Comparison of ENCODE assay signal across 18 mouse cellular contexts in genomic region chr6:34899127-34899526, GRCm38 (mm10). TPM values are rescaled to one million over a fixed set of nuclear protein-coding genes. Genes with fewer than 3 reads are reported as not detected.
DNase-seq lines count a peak whose midpoint lies in the region; ATAC-seq and TF ChIP-seq lines count a peak whose summit lies in the region.
"Had no signal": no experiment of that assay in that cellular context is flagged by ENCODE, and none has a peak within 500 bp of the region (broad histone marks: within the 10 kb centered on the region; RNA-seq: fewer than 3 reads in every experiment).

No protein-coding gene starts in this region.

- no peaks in the 10 kb centered on the region for H3K4me1 ChIP-seq in kidney, postnatal 0 days (replicated peaks; ENCODE audit: insufficient read depth, low read length)
- peaks cover 23% of the 10 kb centered on the region for H3K4me1 ChIP-seq in liver, postnatal 0 days (ENCODE audit: insufficient read depth)
- peaks cover 3% of the 10 kb centered on the region; the same call in 1 of the 2 replicates for H3K4me1 ChIP-seq in hindbrain, embryonic 16.5 days (ENCODE audit: control insufficient read depth, insufficient read depth, low read depth, low read length)
- H3K4me1 ChIP-seq: embryonic facial prominence, embryonic 12.5 days; limb, embryonic 15.5 days; neural tube, embryonic 15.5 days had no signal

- WGBS in kidney, postnatal 0 days = 92% methylated on average over 2 of the region's 2 CpGs
- 43% methylated on average over 2 of the region's 2 CpGs for WGBS in liver, postnatal 0 days (ENCODE audit: insufficient replicate concordance)
- WGBS in hindbrain, embryonic 16.5 days = 92% methylated on average over 2 of the region's 2 CpGs

- TF ChIP-seq EP300 in liver, postnatal 0 days (IDR thresholded peaks at IDR 0.05; ENCODE audit: low read depth) = no peak

- no peak overlapping the region for H3K4me3 ChIP-seq in kidney, postnatal 0 days (replicated peaks; ENCODE audit: low read depth, low read length)
- H3K4me3 ChIP-seq in liver, postnatal 0 days (ENCODE audit: low read depth, low read length) = no peak overlapping the region
- no peak overlapping the region for H3K4me3 ChIP-seq in hindbrain, embryonic 16.5 days (ENCODE audit: low read length)
- H3K4me3 ChIP-seq: embryonic facial prominence, embryonic 12.5 days; forebrain, embryonic 10.5 days; heart, adult 2 months; limb, embryonic 15.5 days; neural tube, embryonic 15.5 days had no signal

- no peak overlapping the region for H3K27ac ChIP-seq in kidney, postnatal 0 days
- no peak overlapping the region for H3K27ac ChIP-seq in liver, postnatal 0 days (ENCODE audit: low read depth)
- H3K27ac ChIP-seq in hindbrain, embryonic 16.5 days (ENCODE audit: low read depth, low read length) = no peak overlapping the region
- H3K27ac ChIP-seq: embryonic facial prominence, embryonic 12.5 days; forebrain, embryonic 10.5 days; heart, adult 2 months; limb, embryonic 15.5 days; neural tube, embryonic 15.5 days had no signal

- ATAC-seq in kidney, postnatal 0 days (replicated peaks; ENCODE audit: low FRiP score, low read depth) = peak; percentile 55; the same call in 1 of the 2 replicates
- peak; percentile 74 for ATAC-seq in liver, postnatal 0 days
- no peak for ATAC-seq in hindbrain, embryonic 16.5 days
- no peak for ATAC-seq in activated CD4-positive, CD25-positive, alpha-beta regulatory T cell, adult 4 months

- H3K4me2 ChIP-seq in kidney, postnatal 0 days (ENCODE audit: low read length) = no peak overlapping the region
- no peak overlapping the region for H3K4me2 ChIP-seq in liver, postnatal 0 days (ENCODE audit: low read depth, low read length)
- no peak overlapping the region for H3K4me2 ChIP-seq in hindbrain, embryonic 16.5 days (ENCODE audit: low read length)
- H3K4me2 ChIP-seq: embryonic facial prominence, embryonic 12.5 days; limb, embryonic 15.5 days; neural tube, embryonic 15.5 days had no signal

- no peak overlapping the region for H3K9ac ChIP-seq in kidney, postnatal 0 days (ENCODE audit: low read depth, low read length)
- no peak overlapping the region for H3K9ac ChIP-seq in liver, postnatal 0 days (replicated peaks)
- no peak overlapping the region for H3K9ac ChIP-seq in hindbrain, embryonic 16.5 days (ENCODE audit: low read depth, low read length)
- H3K9ac ChIP-seq: embryonic facial prominence, embryonic 12.5 days; limb, embryonic 15.5 days; neural tube, embryonic 15.5 days had no signal

- no peaks in the 10 kb centered on the region for H3K27me3 ChIP-seq in kidney, postnatal 0 days (ENCODE audit: insufficient read depth, low read length)
- H3K27me3 ChIP-seq in liver, postnatal 0 days (ENCODE audit: insufficient read depth, low read length) = no peaks in the 10 kb centered on the region
- no peaks in the 10 kb centered on the region for H3K27me3 ChIP-seq in hindbrain, embryonic 16.5 days (replicated peaks; ENCODE audit: control insufficient read depth, insufficient read depth, low read length)
- H3K27me3 ChIP-seq: embryonic facial prominence, embryonic 12.5 days; limb, embryonic 15.5 days; neural tube, embryonic 15.5 days had no signal

- intact Hi-C loops in heart, postnatal 36 days (cut with DNase I) = no loop called here

- H3K9me3 ChIP-seq in kidney, postnatal 0 days (replicated peaks; ENCODE audit: low read length) = no peaks in the 10 kb centered on the region
- no peaks in the 10 kb centered on the region for H3K9me3 ChIP-seq in liver, postnatal 0 days (ENCODE audit: low read length)
- no peaks in the 10 kb centered on the region for H3K9me3 ChIP-seq in hindbrain, embryonic 16.5 days (ENCODE audit: control insufficient read depth, low read length)
- H3K9me3 ChIP-seq: embryonic facial prominence, embryonic 12.5 days; forebrain, embryonic 10.5 days; G1E; limb, embryonic 15.5 days; neural tube, embryonic 15.5 days had no signal

- no peak for TF ChIP-seq CTCF in kidney, postnatal 0 days (IDR thresholded peaks at IDR 0.05; ENCODE audit: low read depth)
- no peak for TF ChIP-seq CTCF in liver, postnatal 0 days (IDR thresholded peaks at IDR 0.05; ENCODE audit: low read depth)

- peaks cover 50% of the 10 kb centered on the region for H3K36me3 ChIP-seq in kidney, postnatal 0 days (ENCODE audit: insufficient read depth, low read length)
- peaks cover 53% of the 10 kb centered on the region for H3K36me3 ChIP-seq in liver, postnatal 0 days (replicated peaks; ENCODE audit: insufficient read depth, low read length)
- peaks cover 28% of the 10 kb centered on the region for H3K36me3 ChIP-seq in hindbrain, embryonic 16.5 days (ENCODE audit: control insufficient read depth, insufficient read depth, low read length)

- peak; percentile 88 for DNase-seq in heart, adult 11 months
- DNase-seq in heart, postnatal 36 days = no peak
- DNase-seq in kidney, adult 8-10 months = peak; percentile 75 to 82
- no peak for DNase-seq in kidney, postnatal 4 days
- no peak for DNase-seq in kidney, postnatal 0 days (ENCODE audit: low spot score)
- DNase-seq in liver, postnatal 0 days = peak; percentile 48
- DNase-seq: B cell, adult 2 months; cerebellum, postnatal 14 days; thymus, adult 2 months had no signal

RNA-seq across cellular contexts. Expression of gene Wdr91, which starts 11.5 kb away (rescaled TPM):
- 10 to 100 TPM; 11.4 to 15.5 TPM for total RNA-seq in heart, postnatal 36 days (2021)
- 10.2 and 10.6 TPM in 2 replicates for polyA plus RNA-seq in kidney, postnatal 0 days (2015; fragmentation: Nextera tagmentation; extraction: Ambion mirVana)
- polyA plus RNA-seq in liver, postnatal 0 days (2015; fragmentation: Nextera tagmentation; extraction: Ambion mirVana) = 5.5 and 5.7 TPM in 2 replicates
- polyA plus RNA-seq in hindbrain, embryonic 16.5 days (2015; fragmentation: Nextera tagmentation; extraction: Ambion mirVana) = 13.9 and 14.8 TPM in 2 replicates
- polyA plus RNA-seq in activated CD4-positive, CD25-positive, alpha-beta regulatory T cell, adult 4 months (2017; shearing (Covaris generic)) = 10 to 100 TPM; 17.8 to 22.1 TPM

RNA-seq across cellular contexts. Expression of gene Stra8, which starts 20.8 kb away (rescaled TPM):
- total RNA-seq in heart, postnatal 36 days (2021) = not detected
- not detected in 2 replicates for polyA plus RNA-seq in kidney, postnatal 0 days (2015; fragmentation: Nextera tagmentation; extraction: Ambion mirVana)
- polyA plus RNA-seq in liver, postnatal 0 days (2015; fragmentation: Nextera tagmentation; extraction: Ambion mirVana) = not detected in 2 replicates
- not detected in 2 replicates for polyA plus RNA-seq in hindbrain, embryonic 16.5 days (2015; fragmentation: Nextera tagmentation; extraction: Ambion mirVana)
- under 1 TPM in 1 of 2 experiments, not detected in 1; 0.28 TPM for polyA plus RNA-seq in activated CD4-positive, CD25-positive, alpha-beta regulatory T cell, adult 4 months (2017; shearing (Covaris generic))
- total RNA-seq: heart, adult 2 months; monocyte, adult 5-6 weeks had no signal
- polyA plus RNA-seq: embryonic facial prominence, embryonic 12.5 days; forebrain, embryonic 10.5 days; G1E; heart, adult 2 months; limb, embryonic 15.5 days; neural tube, embryonic 15.5 days had no signal

RNA-seq across cellular contexts. Expression of gene Cyren, which starts 21.3 kb away (rescaled TPM):
- 1 to 10 TPM; 2.3 to 3.5 TPM for total RNA-seq in heart, postnatal 36 days (2021)
- polyA plus RNA-seq in kidney, postnatal 0 days (2015; fragmentation: Nextera tagmentation; extraction: Ambion mirVana) = 9.6 and 9.9 TPM in 2 replicates
- 4.5 and 4.9 TPM in 2 replicates for polyA plus RNA-seq in liver, postnatal 0 days (2015; fragmentation: Nextera tagmentation; extraction: Ambion mirVana)
- 9.7 and 9.8 TPM in 2 replicates for polyA plus RNA-seq in hindbrain, embryonic 16.5 days (2015; fragmentation: Nextera tagmentation; extraction: Ambion mirVana)
- polyA plus RNA-seq in activated CD4-positive, CD25-positive, alpha-beta regulatory T cell, adult 4 months (2017; shearing (Covaris generic)) = 1 to 10 TPM; 4.9 to 6.0 TPM

RNA-seq across cellular contexts. Expression of gene Tmem140, which starts 36.2 kb away (rescaled TPM):
- total RNA-seq in heart, postnatal 36 days (2021) = 10 to 100 TPM; 34.9 to 38.0 TPM
- polyA plus RNA-seq in kidney, postnatal 0 days (2015; fragmentation: Nextera tagmentation; extraction: Ambion mirVana) = 6.2 and 7.3 TPM in 2 replicates
- polyA plus RNA-seq in liver, postnatal 0 days (2015; fragmentation: Nextera tagmentation; extraction: Ambion mirVana) = 12.6 and 17.0 TPM in 2 replicates
- 1.1 and 1.7 TPM in 2 replicates for polyA plus RNA-seq in hindbrain, embryonic 16.5 days (2015; fragmentation: Nextera tagmentation; extraction: Ambion mirVana)
- 10 to 100 TPM; 16.8 to 22.6 TPM for polyA plus RNA-seq in activated CD4-positive, CD25-positive, alpha-beta regulatory T cell, adult 4 months (2017; shearing (Covaris generic))

Comparison
In these comparisons a context has a peak if more than half of its experiments do, and no peak if none do; other contexts are left out.
1. DNase-seq: peak in heart, adult 11 months (single experiment), kidney, adult 8-10 months (2 of 2) and liver, postnatal 0 days (single experiment); none in heart, postnatal 36 days (0 of 2), kidney, postnatal 4 days (0 of 2) and kidney, postnatal 0 days (single experiment).
2. ATAC-seq: peak in kidney, postnatal 0 days (single experiment) and liver, postnatal 0 days (single experiment); none in hindbrain, embryonic 16.5 days (single experiment) and activated CD4-positive, CD25-positive, alpha-beta regulatory T cell, adult 4 months (single experiment).